Mouse (Mus musculus) lung, postnatal 14 days (tissue): ENCODE results near the gene M1ap.
A peak's percentile ranks its signal among the peaks of the same experiment; 100 is the strongest.

Experiments
- DNase-seq: peaks from one replicate; pipeline ENCODE4 v3.0.0; 2021

Gene M1ap

GRCm38 (mm10) chr6:83037188-83037587, 90.5 kb downstream of the M1ap start:
- no peak for DNase-seq

- DNase-seq = peak; percentile 96
Measured at GRCm38 (mm10) chr6:83038496-83039012, 91.9 kb downstream of the M1ap start.

- DNase-seq = no peak
Measured at GRCm38 (mm10) chr6:83040601-83041000, 93.9 kb downstream of the M1ap start.

- no peak for DNase-seq
Measured at GRCm38 (mm10) chr6:83043561-83043960, 96.9 kb downstream of the M1ap start.

- no peak for DNase-seq
Measured at GRCm38 (mm10) chr6:83043993-83044392, 97.3 kb downstream of the M1ap start.

GRCm38 (mm10) chr6:83044742-83045141, 98.0 kb downstream of the M1ap start:
- no peak for DNase-seq

GRCm38 (mm10) chr6:83049367-83049766, 102.7 kb downstream of the M1ap start:
- DNase-seq = no peak

- DNase-seq = peak; percentile 27
Measured at GRCm38 (mm10) chr6:83053136-83053960, 106.6 kb downstream of the M1ap start.

- DNase-seq = peak; percentile 95
Measured at GRCm38 (mm10) chr6:83054074-83054851, 107.6 kb downstream of the M1ap start, which contains the start of gene Aup1. Aup1 (plus strand) TSS chr6:83054521.

- peak; percentile 43 for DNase-seq
Measured at GRCm38 (mm10) chr6:83054871-83055431, 108.2 kb downstream of the M1ap start, which contains the start of gene Htra2. Htra2 (minus strand) TSS chr6:83055273.

GRCm38 (mm10) chr6:83057790-83058189, 111.1 kb downstream of the M1ap start, which contains the start of gene Dqx1:
Dqx1 (plus strand) TSS chr6:83057844.
- no peak for DNase-seq

GRCm38 (mm10) chr6:83058725-83059124, 112.0 kb downstream of the M1ap start:
- DNase-seq = no peak

GRCm38 (mm10) chr6:83065995-83066394, 119.3 kb downstream of the M1ap start:
- no peak for DNase-seq

GRCm38 (mm10) chr6:83066441-83066840, 119.7 kb downstream of the M1ap start:
- DNase-seq = no peak

- DNase-seq = no peak
Measured at GRCm38 (mm10) chr6:83068221-83068620, 121.5 kb downstream of the M1ap start.

- no peak for DNase-seq
Measured at GRCm38 (mm10) chr6:83068706-83069487, 122.2 kb downstream of the M1ap start.

GRCm38 (mm10) chr6:83069488-83070246, 123.0 kb downstream of the M1ap start:
- no peak for DNase-seq

- no peak for DNase-seq
Measured at GRCm38 (mm10) chr6:83070247-83070310, 123.4 kb downstream of the M1ap start, which contains the start of gene Tlx2. Tlx2 (minus strand) TSS chr6:83070293.

- DNase-seq = peak; percentile 18
Measured at GRCm38 (mm10) chr6:83070311-83071219, 123.9 kb downstream of the M1ap start.

GRCm38 (mm10) chr6:83071220-83071619, 124.5 kb downstream of the M1ap start:
- no peak for DNase-seq

- no peak for DNase-seq
Measured at GRCm38 (mm10) chr6:83074979-83075378, 128.3 kb downstream of the M1ap start.
